Mouse (Mus musculus): ENCODE data around the gene Pde6h.

The Pde6h gene

GRCm38 (mm10) chr6:136979274-136980082, 55.8 kb downstream of the Pde6h start:
- no peak for DNase-seq (ENCODE audit: low spot score in 2 of 2)

DNA sequence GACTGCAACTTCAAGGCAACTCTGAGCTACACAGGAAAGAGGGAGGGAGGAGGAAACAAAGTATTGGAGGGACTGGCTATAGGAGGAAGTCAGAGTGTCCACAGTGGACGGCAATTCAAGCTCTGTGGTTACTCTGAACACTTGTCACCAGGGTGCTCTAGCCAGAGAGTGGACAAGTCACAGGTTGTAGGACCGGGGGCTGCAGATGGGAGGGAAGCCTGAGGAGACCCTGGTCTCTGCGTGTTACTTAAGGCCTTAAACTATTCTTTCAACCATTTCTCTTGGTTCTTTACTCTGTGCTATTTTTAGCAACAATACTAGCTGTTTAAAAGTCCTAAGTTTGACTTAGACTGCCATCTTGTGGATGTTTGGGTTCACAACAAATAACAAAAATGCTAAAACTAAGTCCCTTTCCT, 56.7 kb downstream of the Pde6h start:
- DNase-seq (ENCODE audit: low spot score in 2 of 2), result no peak

GRCm38 (mm10) chr6:136982581-136982980, 58.9 kb downstream of the Pde6h start:
- no peak for DNase-seq (ENCODE audit: low spot score in 2 of 2)

- no peak for DNase-seq (ENCODE audit: low spot score in 2 of 2)
Observed at GRCm38 (mm10) chr6:136983201-136983600, 59.6 kb downstream of the Pde6h start.

- DNase-seq (ENCODE audit: low spot score in 2 of 2), result no peak
Observed at GRCm38 (mm10) chr6:136986019-136986418, 62.4 kb downstream of the Pde6h start.

- no peak for DNase-seq (ENCODE audit: low spot score in 2 of 2)
Observed at GRCm38 (mm10) chr6:136986718-136987117, 63.1 kb downstream of the Pde6h start.

- no peak for DNase-seq (ENCODE audit: low spot score in 2 of 2)
Observed at GRCm38 (mm10) chr6:136988536-136989060, 65.0 kb downstream of the Pde6h start.

DNA sequence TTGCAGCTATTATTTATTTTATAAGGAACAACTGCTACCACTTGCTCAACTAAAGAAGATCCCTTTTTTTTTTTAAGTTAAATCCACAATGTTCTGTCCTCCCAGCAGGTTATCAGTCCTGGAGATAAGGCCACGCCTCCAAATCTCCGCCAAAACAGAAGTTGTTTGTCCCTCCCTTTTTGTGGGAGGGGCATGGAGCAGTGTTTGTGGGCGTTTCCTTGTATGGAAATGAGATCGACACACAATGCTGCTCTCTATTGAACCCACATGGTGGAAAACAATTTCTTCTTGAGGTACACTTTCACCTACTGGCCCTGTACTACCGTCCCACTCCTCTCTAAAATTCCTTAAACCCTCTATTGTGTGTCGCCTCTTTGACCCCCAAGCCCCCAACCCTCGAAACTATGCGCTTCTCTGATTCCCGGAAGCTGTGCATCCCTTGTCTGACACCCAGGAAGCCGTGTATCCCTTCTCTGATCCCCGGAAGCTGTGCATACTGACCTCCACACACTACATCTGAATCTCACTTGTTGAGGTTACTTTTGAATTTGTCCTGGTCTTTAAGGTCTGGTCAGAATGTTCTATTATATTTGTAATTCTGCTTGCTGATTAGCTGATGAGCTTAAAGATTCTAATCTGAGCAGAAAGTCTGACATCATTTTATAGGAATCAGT, 66.3 kb downstream of the Pde6h start:
- DNase-seq (ENCODE audit: low spot score in 2 of 2), result no peak

GRCm38 (mm10) chr6:136990557-136990956, 66.9 kb downstream of the Pde6h start:
- no peak for DNase-seq (ENCODE audit: low spot score in 2 of 2)

DNA sequence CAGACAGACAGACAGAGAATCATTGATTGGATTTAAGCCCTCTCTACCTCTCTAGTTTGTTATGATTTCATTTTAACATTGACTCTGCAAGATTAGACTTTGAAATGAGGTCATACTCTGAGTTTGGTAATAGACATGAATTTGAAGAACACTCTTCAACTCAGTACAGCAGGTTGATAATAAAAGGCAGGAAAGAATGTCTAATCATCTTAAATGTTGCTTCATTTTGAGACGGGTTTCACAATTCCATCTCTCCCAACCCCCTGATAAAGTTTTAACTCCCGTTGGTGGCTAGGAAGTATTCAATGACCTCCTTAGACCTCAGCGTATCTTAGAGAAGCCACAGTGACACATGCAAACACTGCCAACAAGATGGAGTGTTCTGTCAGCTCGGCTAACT, 69.9 kb downstream of the Pde6h start:
- DNase-seq (ENCODE audit: low spot score in 2 of 2), result no peak

- no peak for DNase-seq (ENCODE audit: low spot score in 2 of 2)
Observed at GRCm38 (mm10) chr6:136995533-136995932, 71.9 kb downstream of the Pde6h start.

DNA sequence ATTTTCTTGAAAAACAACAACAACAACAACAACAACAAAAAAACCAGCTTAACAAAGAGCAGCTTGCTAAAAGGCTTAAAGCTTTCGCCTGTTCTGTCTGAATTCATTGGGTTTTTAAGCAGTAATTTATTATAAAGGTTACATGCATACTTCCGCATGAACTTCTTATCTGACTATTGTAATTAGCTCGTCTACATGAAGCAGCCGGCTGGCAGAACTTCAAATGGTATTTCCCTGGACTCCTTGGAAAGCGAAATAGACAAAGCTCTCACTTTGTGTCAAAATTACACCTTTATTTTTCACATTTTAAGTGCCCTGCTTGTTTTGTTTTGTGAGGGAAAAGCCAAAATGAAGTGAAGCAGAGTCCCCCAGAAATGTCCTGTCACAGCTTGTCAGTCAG, 72.7 kb downstream of the Pde6h start:
- no peak for DNase-seq (ENCODE audit: low spot score in 2 of 2)

DNA sequence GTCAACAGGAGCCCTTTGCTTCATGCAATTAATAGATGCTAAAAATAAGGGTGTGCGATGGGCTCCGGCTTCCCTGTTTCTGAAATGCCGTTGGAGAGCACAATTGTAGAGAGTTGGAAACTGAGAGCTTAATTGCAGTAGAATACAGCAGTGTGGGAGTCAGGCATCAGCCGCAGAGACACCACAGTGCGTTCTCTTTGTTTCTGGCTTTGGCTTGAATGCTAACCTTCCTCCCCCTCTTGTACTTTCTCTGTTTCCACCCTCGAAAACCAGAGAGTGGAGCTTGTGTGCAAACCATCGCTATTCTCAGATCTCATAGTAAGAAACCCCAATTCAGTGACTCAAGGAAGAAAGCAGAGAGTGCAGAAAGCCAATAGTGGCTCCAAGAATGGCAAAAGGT, 74.5 kb downstream of the Pde6h start:
- DNase-seq (ENCODE audit: low spot score in 2 of 2), result no peak

DNA sequence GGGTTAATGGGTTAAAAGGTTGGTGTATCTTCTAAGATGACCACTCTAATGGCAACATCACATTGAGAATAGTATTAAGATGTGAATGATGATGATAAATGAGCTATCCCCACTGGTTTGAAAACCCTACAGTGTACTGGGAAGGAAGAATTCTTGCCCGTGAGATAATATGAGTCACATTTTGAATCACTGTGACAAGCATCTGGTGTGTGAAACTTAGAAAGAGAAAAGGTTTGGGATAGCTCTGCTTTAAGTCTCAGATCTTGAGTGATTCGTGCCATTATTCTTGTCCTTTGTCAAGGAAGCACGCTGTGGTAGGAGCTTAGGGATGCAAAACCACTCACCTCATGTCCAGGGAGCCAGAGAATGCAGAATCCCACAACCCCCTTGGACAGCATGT, 75.4 kb downstream of the Pde6h start:
- no peak for DNase-seq (ENCODE audit: low spot score in 2 of 2)

DNA sequence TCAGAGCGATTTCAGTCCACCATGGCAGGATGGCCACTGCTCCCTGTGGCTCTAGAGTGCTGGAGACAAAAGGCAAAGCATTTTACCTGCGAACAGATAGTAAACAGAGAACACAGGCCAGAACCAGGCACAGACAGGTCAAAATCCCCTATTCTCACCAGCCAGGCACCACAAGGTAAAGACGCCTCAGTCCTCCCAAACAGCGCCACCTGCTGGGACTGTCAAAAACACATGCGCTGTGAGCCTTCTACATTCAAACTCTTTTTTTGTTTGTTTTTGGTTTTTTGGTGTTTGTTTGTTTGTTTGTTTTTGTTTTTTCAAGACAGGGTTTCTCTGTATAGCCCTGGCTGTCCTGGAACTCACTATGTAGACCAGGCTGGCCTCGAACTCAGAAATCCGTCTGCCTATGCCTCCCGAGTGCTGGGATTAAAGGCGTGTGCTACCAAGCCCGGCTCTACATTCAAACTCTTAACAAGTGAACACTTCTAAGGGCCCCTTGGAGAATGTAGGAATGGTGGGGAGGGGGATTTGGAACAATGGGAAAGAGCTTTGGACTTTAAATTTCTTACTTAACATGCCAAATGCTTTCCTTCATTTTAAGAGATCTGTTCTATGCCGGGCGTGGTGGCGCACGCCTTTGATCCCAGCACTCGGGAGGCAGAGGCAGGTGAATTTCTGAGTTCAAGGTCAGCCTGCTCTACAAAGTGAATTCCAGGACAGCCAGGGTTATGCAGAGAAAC, 76.2 kb downstream of the Pde6h start:
- DNase-seq (ENCODE audit: low spot score in 2 of 2), result no peak

DNA sequence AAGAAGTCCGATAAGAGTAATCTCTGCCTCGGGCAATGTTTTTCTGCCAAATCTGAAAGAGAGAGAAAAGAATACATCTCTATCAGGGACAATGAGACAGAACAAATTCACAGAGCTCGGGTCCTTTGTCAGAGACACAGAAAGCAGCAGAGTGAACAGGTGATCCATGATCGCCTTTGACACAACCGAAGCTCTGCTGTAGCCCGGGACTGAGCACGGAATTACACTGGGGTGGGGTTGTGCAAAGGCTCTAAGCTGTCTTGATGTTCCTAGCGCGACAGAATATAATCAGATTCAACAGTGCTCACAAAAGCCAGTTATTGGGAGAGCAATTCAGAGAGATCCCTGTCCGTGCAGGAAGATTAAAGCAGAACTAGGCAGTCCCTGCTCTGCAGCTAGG, 77.1 kb downstream of the Pde6h start:
- no peak for DNase-seq (ENCODE audit: low spot score in 2 of 2)

DNA sequence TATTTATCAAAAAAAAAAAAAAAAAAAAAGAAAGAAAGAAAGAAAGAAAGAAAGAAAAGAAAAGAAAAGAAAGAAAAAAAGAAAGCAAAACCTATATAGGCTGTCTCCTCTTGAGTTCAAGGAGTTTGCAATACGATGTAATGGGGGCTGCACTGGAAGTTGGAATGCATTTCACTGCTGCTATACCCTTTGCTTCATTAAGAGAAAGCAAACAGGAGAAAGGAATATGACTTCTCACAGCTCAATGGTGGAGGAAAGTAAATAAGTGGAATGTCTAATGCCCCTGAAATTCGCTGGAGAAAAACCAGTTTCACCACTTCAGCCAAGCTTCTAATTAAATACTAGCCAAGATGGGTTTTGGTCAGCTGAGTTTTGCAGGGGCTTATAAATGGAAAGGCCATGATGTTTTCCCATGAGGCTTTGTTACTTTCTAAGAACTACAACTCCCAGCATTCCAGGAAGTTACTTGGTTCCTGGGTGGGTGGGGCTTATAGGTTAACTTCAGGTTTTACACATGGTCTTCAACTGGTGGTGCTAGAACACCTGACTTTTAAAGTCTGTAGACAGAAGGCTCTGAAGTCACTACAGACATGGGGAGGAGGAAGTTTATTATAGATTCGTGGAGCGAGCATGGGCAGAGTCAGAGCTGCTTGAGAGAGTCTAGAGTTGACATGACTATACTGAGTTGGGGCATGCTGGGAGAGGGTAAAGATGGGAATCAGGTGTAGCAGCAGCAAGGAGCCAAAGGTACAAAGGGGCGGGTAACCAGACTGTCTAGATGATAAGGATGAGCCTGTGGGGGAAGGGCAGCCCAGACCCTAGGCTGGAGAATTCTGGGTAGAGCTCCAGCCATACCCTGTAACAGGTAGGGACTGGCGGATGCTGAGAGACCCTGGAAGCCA, 77.9 kb downstream of the Pde6h start:
- no peak for DNase-seq (ENCODE audit: low spot score in 2 of 2)

DNA sequence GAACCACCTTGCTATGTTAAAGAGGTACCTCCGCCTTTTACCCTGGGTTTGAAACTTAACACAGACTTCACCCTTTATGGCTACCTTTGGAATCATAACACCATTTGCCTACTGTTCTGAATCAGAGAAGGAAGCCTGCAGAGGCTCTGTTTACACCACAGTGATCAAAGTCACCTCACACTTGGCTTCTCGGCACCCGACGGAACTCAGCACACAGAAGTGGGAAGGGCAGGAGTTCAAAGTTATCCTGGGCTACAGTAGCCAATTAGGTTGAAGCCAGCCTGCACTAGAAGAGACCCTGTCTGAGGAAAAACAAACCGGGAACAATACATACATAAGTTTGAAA, 78.5 kb downstream of the Pde6h start:
- no peak for DNase-seq (ENCODE audit: low spot score in 2 of 2)

GRCm38 (mm10) chr6:137004359-137004758, 80.7 kb downstream of the Pde6h start:
- DNase-seq (ENCODE audit: low spot score in 2 of 2), result no peak

- no peak for DNase-seq (ENCODE audit: low spot score in 2 of 2)
Observed at GRCm38 (mm10) chr6:137011187-137011586, 87.6 kb downstream of the Pde6h start.

DNA sequence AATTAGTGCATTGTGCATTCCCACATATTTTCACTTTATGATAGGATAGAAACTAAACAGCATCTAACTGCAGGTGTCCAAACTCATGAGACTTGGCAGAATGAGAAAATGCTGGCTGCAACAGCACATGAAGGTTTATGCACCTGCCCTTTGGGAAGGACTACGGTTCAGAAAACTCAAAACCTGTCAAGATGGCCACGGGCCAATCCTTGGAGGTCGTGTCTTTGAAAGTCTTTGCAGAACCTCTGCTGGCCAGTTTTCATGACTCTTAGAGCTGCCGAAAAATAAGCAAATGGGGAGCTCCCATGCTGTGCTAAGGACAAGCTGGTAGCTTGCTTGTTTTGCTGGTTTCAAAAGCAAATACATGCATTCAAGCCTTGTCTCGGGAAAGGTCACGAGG, 90.7 kb downstream of the Pde6h start:
- DNase-seq (ENCODE audit: low spot score in 2 of 2), result peak in 1 of 2 experiments; percentile 28

Data from cerebellum, postnatal 4 days (tissue).